In the genomic region with DNA sequence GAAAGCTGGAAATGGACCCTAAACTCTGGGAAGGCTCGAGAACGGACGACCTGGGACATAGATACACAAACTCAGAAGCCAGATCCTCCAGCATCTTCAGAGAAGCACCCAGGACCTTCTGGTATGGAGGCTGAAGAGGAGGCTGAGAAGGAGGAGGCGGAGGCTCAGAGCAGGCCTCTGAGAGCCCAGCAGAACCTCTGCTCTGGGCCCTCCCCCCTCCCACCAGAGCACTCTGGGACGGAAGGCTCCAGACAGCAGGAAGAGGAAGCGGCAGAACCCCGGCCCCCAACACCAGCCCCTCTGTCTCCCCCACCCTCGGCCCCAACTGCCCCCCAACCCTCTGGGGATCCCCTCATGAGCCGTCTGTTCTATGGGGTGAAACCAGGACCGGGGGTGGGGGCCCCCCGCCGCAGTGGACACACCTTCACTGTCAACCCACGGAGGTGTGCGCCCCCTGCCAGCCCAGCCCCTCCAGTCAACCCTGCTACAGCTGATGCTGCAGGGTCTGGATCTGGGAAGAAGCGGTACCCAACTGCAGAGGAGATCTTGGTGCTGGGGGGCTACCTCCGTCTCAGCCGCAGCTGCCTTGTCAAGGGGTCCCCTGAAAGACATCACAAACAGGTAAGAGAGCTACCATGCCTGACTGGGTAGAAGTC, we compare ENCODE assay signal across 8 mouse cellular contexts. TPM values are rescaled to one million over a fixed set of nuclear protein-coding genes. Genes with fewer than 3 reads are reported as not detected.
A peak's percentile ranks its signal among the peaks of the same experiment; 100 is the strongest.
DNase-seq lines count a peak whose midpoint lies in the region; ATAC-seq lines count a peak whose summit lies in the region.

No protein-coding gene starts in this region.

- no peak for ATAC-seq in forebrain, embryonic 13.5 days
- ATAC-seq in intestine, embryonic 14.5 days (replicated peaks; ENCODE audit: low FRiP score, low TSS enrichment, low read depth), result no peak
- ATAC-seq in lung, embryonic 16.5 days (ENCODE audit: low read depth), result no peak
- no peak for ATAC-seq in granulocyte monocyte progenitor cell, adult 5-6 weeks (replicated peaks; ENCODE audit: poor library complexity, severe bottlenecking)

- H3K27me3 ChIP-seq in forebrain, embryonic 13.5 days, result no peaks in the 10 kb centered on the region
- H3K27me3 ChIP-seq in intestine, embryonic 14.5 days (replicated peaks; ENCODE audit: control insufficient read depth, insufficient read depth, low read length), result no peaks in the 10 kb centered on the region
- H3K27me3 ChIP-seq in lung, embryonic 16.5 days (ENCODE audit: control insufficient read depth, insufficient read depth, low read depth, low read length), result no peaks in the 10 kb centered on the region

- peaks cover 21% of the 10 kb centered on the region for H3K36me3 ChIP-seq in forebrain, embryonic 13.5 days (ENCODE audit: poor library complexity, severe bottlenecking)
- peaks cover 8% of the 10 kb centered on the region for H3K36me3 ChIP-seq in intestine, embryonic 14.5 days (ENCODE audit: control insufficient read depth, insufficient read depth, low read length)
- peaks cover 5% of the 10 kb centered on the region; the same call in 1 of the 2 replicates for H3K36me3 ChIP-seq in lung, embryonic 16.5 days (ENCODE audit: control insufficient read depth, insufficient read depth, low read length)

- 39% methylated on average over 17 of the region's 17 CpGs for WGBS in forebrain, embryonic 13.5 days
- WGBS in intestine, embryonic 14.5 days, result 31% methylated on average over 17 of the region's 17 CpGs
- 15% methylated on average over 17 of the region's 17 CpGs for WGBS in lung, embryonic 16.5 days

- H3K4me2 ChIP-seq in forebrain, embryonic 13.5 days, result peak overlapping the region; percentile 100
- H3K4me2 ChIP-seq in intestine, embryonic 14.5 days (ENCODE audit: low read length), result peak overlapping the region; percentile 92
- H3K4me2 ChIP-seq in lung, embryonic 16.5 days (ENCODE audit: low read depth, low read length), result peak overlapping the region; percentile 94

- peak overlapping the region; percentile 77 for H3K4me3 ChIP-seq in forebrain, embryonic 13.5 days
- peak overlapping the region; percentile 68 for H3K4me3 ChIP-seq in intestine, embryonic 14.5 days (ENCODE audit: low read depth, low read length)
- H3K4me3 ChIP-seq in lung, embryonic 16.5 days (ENCODE audit: low read length), result peak overlapping the region; percentile 66

- DNase-seq in 3134 (ENCODE audit: extremely low read depth, insufficient read length, low spot score), result peak; percentile 46
- peak; percentile 80 for DNase-seq in CD4-positive, CD25-positive, alpha-beta regulatory T cell, adult 2 months (ENCODE audit: low read depth, low spot score)
- DNase-seq in intestine, embryonic 14.5 days (ENCODE audit: low spot score), result no peak
- DNase-seq in spleen, postnatal 10 days (ENCODE audit: low spot score in 2 of 2), result peak; percentile 39 to 58
- DNase-seq in frontal cortex, postnatal 25 days (ENCODE audit: low spot score in 2 of 2), result no peak

- peak overlapping the region; percentile 91 for H3K9ac ChIP-seq in forebrain, embryonic 13.5 days
- peak overlapping the region; percentile 62 for H3K9ac ChIP-seq in intestine, embryonic 14.5 days (ENCODE audit: low read length)
- peak overlapping the region; percentile 81 for H3K9ac ChIP-seq in lung, embryonic 16.5 days (ENCODE audit: low read length)

- peaks cover 4% of the 10 kb centered on the region; the same call in 1 of the 2 replicates for H3K9me3 ChIP-seq in forebrain, embryonic 13.5 days (replicated peaks)
- H3K9me3 ChIP-seq in intestine, embryonic 14.5 days (ENCODE audit: control insufficient read depth, low read length), result 0 out of 2 replicates have a peak, but pooled peaks cover 5% of the 10 kb centered on the region
- H3K9me3 ChIP-seq in lung, embryonic 16.5 days (ENCODE audit: control insufficient read depth, low read length), result 0 out of 2 replicates have a peak, but pooled peaks cover 2% of the 10 kb centered on the region

- peak overlapping the region; percentile 99 for H3K27ac ChIP-seq in forebrain, embryonic 13.5 days
- H3K27ac ChIP-seq in intestine, embryonic 14.5 days (ENCODE audit: low read depth), result peak overlapping the region; percentile 77; the same call in 1 of the 2 replicates
- H3K27ac ChIP-seq in lung, embryonic 16.5 days (ENCODE audit: low read length), result peak overlapping the region; percentile 99

- H3K4me1 ChIP-seq in forebrain, embryonic 13.5 days, result peaks cover 78% of the 10 kb centered on the region
- peaks cover 50% of the 10 kb centered on the region for H3K4me1 ChIP-seq in intestine, embryonic 14.5 days (replicated peaks; ENCODE audit: control insufficient read depth, insufficient read depth, low read length)
- peaks cover 33% of the 10 kb centered on the region for H3K4me1 ChIP-seq in lung, embryonic 16.5 days (replicated peaks; ENCODE audit: control insufficient read depth, insufficient read depth, low read length)

RNA-seq across cellular contexts. Expression of a gene that starts 2.9 kb away (rescaled TPM):
- 20.9 and 22.7 TPM in 2 replicates for polyA plus RNA-seq in forebrain, embryonic 13.5 days (2015; fragmentation: Nextera tagmentation; extraction: Ambion mirVana)
- polyA plus RNA-seq in intestine, embryonic 14.5 days (2014; fragmentation: Nextera tagmentation; extraction: Ambion mirVana), result 21.2 and 23.2 TPM in 2 replicates
- polyA plus RNA-seq in lung, embryonic 16.5 days (2015; fragmentation: Nextera tagmentation; extraction: Ambion mirVana), result 23.3 and 26.5 TPM in 2 replicates
- total RNA-seq in granulocyte monocyte progenitor cell, adult 5-6 weeks (2014; fragmentation: Nextera tagmentation), result 56.9 and 60.9 TPM in 2 replicates
- total RNA-seq in granulocyte monocyte progenitor cell, adult 5-6 weeks (2017), result 15.0 and 17.4 TPM in 2 replicates

RNA-seq across cellular contexts. Expression of a gene that starts 7.2 kb away (rescaled TPM):
- polyA plus RNA-seq in forebrain, embryonic 13.5 days (2015; fragmentation: Nextera tagmentation; extraction: Ambion mirVana), result 41.3 and 47.9 TPM in 2 replicates
- polyA plus RNA-seq in intestine, embryonic 14.5 days (2014; fragmentation: Nextera tagmentation; extraction: Ambion mirVana), result 62.6 and 69.3 TPM in 2 replicates
- polyA plus RNA-seq in lung, embryonic 16.5 days (2015; fragmentation: Nextera tagmentation; extraction: Ambion mirVana), result 65.6 and 67.9 TPM in 2 replicates
- total RNA-seq in granulocyte monocyte progenitor cell, adult 5-6 weeks (2014; fragmentation: Nextera tagmentation), result 66.8 and 88.9 TPM in 2 replicates
- total RNA-seq in granulocyte monocyte progenitor cell, adult 5-6 weeks (2017), result 41.5 and 46.0 TPM in 2 replicates

RNA-seq across cellular contexts. Expression of a gene that starts 11.3 kb away (rescaled TPM):
- 38.6 and 39.9 TPM in 2 replicates for polyA plus RNA-seq in forebrain, embryonic 13.5 days (2015; fragmentation: Nextera tagmentation; extraction: Ambion mirVana)
- polyA plus RNA-seq in intestine, embryonic 14.5 days (2014; fragmentation: Nextera tagmentation; extraction: Ambion mirVana), result 37.2 and 46.1 TPM in 2 replicates
- 40.2 and 42.4 TPM in 2 replicates for polyA plus RNA-seq in lung, embryonic 16.5 days (2015; fragmentation: Nextera tagmentation; extraction: Ambion mirVana)
- 79.2 and 111 TPM in 2 replicates for total RNA-seq in granulocyte monocyte progenitor cell, adult 5-6 weeks (2014; fragmentation: Nextera tagmentation)
- total RNA-seq in granulocyte monocyte progenitor cell, adult 5-6 weeks (2017), result 44.3 and 57.8 TPM in 2 replicates

RNA-seq across cellular contexts. Expression of a gene that starts 27.0 kb away (rescaled TPM):
- polyA plus RNA-seq in forebrain, embryonic 13.5 days (2015; fragmentation: Nextera tagmentation; extraction: Ambion mirVana), result 15.1 and 18.4 TPM in 2 replicates
- 16.6 and 17.8 TPM in 2 replicates for polyA plus RNA-seq in intestine, embryonic 14.5 days (2014; fragmentation: Nextera tagmentation; extraction: Ambion mirVana)
- polyA plus RNA-seq in lung, embryonic 16.5 days (2015; fragmentation: Nextera tagmentation; extraction: Ambion mirVana), result 20.6 and 22.3 TPM in 2 replicates
- total RNA-seq in granulocyte monocyte progenitor cell, adult 5-6 weeks (2014; fragmentation: Nextera tagmentation), result 103 and 159 TPM in 2 replicates
- 23.7 and 28.6 TPM in 2 replicates for total RNA-seq in granulocyte monocyte progenitor cell, adult 5-6 weeks (2017)

RNA-seq across cellular contexts. Expression of a gene that starts 28.9 kb away (rescaled TPM):
- 31.6 and 36.6 TPM in 2 replicates for polyA plus RNA-seq in forebrain, embryonic 13.5 days (2015; fragmentation: Nextera tagmentation; extraction: Ambion mirVana)
- polyA plus RNA-seq in intestine, embryonic 14.5 days (2014; fragmentation: Nextera tagmentation; extraction: Ambion mirVana), result 26.7 and 30.6 TPM in 2 replicates
- 15.6 TPM in 2 replicates for polyA plus RNA-seq in lung, embryonic 16.5 days (2015; fragmentation: Nextera tagmentation; extraction: Ambion mirVana)
- 97.8 and 112 TPM in 2 replicates for total RNA-seq in granulocyte monocyte progenitor cell, adult 5-6 weeks (2014; fragmentation: Nextera tagmentation)
- total RNA-seq in granulocyte monocyte progenitor cell, adult 5-6 weeks (2017), result 6.2 and 8.4 TPM in 2 replicates

Comparison
In these comparisons a context has a peak if more than half of its experiments do, and no peak if none do; other contexts are left out.
1. DNase-seq: peak in 3134 (single experiment), CD4-positive, CD25-positive, alpha-beta regulatory T cell, adult 2 months (single experiment) and spleen, postnatal 10 days (2 of 2); none in intestine, embryonic 14.5 days (single experiment) and frontal cortex, postnatal 25 days (0 of 2).
2. Peak in every context shown above with its lines, with median percentiles within 50 percentile points of each other: H3K27ac ChIP-seq, H3K4me2 ChIP-seq, H3K4me3 ChIP-seq and H3K9ac ChIP-seq.